ENCODE assay signal across 8 mouse cellular contexts in genomic region chr4:40278880-40279275, GRCm38 (mm10). TPM values are rescaled to one million over a fixed set of nuclear protein-coding genes. Genes with fewer than 3 reads are reported as not detected.
DNase-seq lines count a peak whose midpoint lies in the region; ATAC-seq and TF ChIP-seq lines count a peak whose summit lies in the region.

No protein-coding gene starts in this region.

- TF ChIP-seq CTCF in cerebellum, adult 2 months (IDR thresholded peaks at IDR 0.05; ENCODE audit: borderline replicate concordance, insufficient read depth, low read depth, low read length) = no peak

- no peak for DNase-seq in cerebellum, adult 2 months
- DNase-seq in cerebellum, postnatal 36 days = no peak
- peak; percentile 11 for DNase-seq in ovary, postnatal 14 days (ENCODE audit: low spot score)
- no peak for DNase-seq in ovary, adult 18-20 months (ENCODE audit: low spot score)
- DNase-seq in left cerebral cortex, adult 18-20 months (ENCODE audit: low spot score in 2 of 2) = no peak
- DNase-seq in urinary bladder, postnatal 4 days (ENCODE audit: low spot score in 2 of 2) = no peak

- no peaks in the 10 kb centered on the region for H3K4me1 ChIP-seq in cerebellum, adult 2 months (ENCODE audit: control insufficient read depth, insufficient read depth, low read length)
- peaks cover 4% of the 10 kb centered on the region; the same call in 1 of the 2 replicates for H3K4me1 ChIP-seq in intestine, embryonic 15.5 days (replicated peaks)
- H3K4me1 ChIP-seq in neural tube, embryonic 12.5 days = peaks cover 12% of the 10 kb centered on the region

- peak overlapping the region; percentile 60 for H3K4me2 ChIP-seq in intestine, embryonic 15.5 days (replicated peaks)
- peak overlapping the region; percentile 95 for H3K4me2 ChIP-seq in neural tube, embryonic 12.5 days (replicated peaks)

- under 1% methylated on average over 21 of the region's 21 CpGs for WGBS in cerebellum, adult 2 months
- WGBS in intestine, embryonic 15.5 days = under 1% methylated on average over 21 of the region's 21 CpGs
- WGBS in neural tube, embryonic 12.5 days = under 1% methylated on average over 21 of the region's 21 CpGs

- H3K27me3 ChIP-seq in cerebellum, adult 2 months (ENCODE audit: control insufficient read depth, insufficient read depth, low read length) = no peaks in the 10 kb centered on the region
- H3K27me3 ChIP-seq in intestine, embryonic 15.5 days (replicated peaks) = no peaks in the 10 kb centered on the region
- no peaks in the 10 kb centered on the region for H3K27me3 ChIP-seq in neural tube, embryonic 12.5 days (replicated peaks)

- H3K4me3 ChIP-seq in cerebellum, adult 2 months (replicated peaks; ENCODE audit: insufficient read depth, low read depth, low read length) = peak overlapping the region; percentile 85
- peak overlapping the region; percentile 72 for H3K4me3 ChIP-seq in intestine, embryonic 15.5 days (replicated peaks)
- H3K4me3 ChIP-seq in neural tube, embryonic 12.5 days = peak overlapping the region; percentile 90

- peak overlapping the region; percentile 75 for H3K27ac ChIP-seq in cerebellum, adult 2 months (ENCODE audit: insufficient read depth, low read length)
- H3K27ac ChIP-seq in intestine, embryonic 15.5 days = peak overlapping the region; percentile 51; the same call in 1 of the 2 replicates
- no peak overlapping the region for H3K27ac ChIP-seq in neural tube, embryonic 12.5 days

- peak overlapping the region; percentile 75 for H3K9ac ChIP-seq in intestine, embryonic 15.5 days
- peak overlapping the region; percentile 77 for H3K9ac ChIP-seq in neural tube, embryonic 12.5 days

- peak; percentile 74 for ATAC-seq in intestine, embryonic 15.5 days
- peak; percentile 87 for ATAC-seq in neural tube, embryonic 12.5 days (ENCODE audit: low FRiP score, low read depth)

- H3K9me3 ChIP-seq in intestine, embryonic 15.5 days = no peaks in the 10 kb centered on the region
- no peaks in the 10 kb centered on the region for H3K9me3 ChIP-seq in neural tube, embryonic 12.5 days

- no peak for TF ChIP-seq POLR2A in cerebellum, adult 2 months (IDR thresholded peaks at IDR 0.05; ENCODE audit: borderline replicate concordance, insufficient read depth, low read length)

- 0 out of 2 replicates have a peak, but pooled peaks cover 7% of the 10 kb centered on the region for H3K36me3 ChIP-seq in intestine, embryonic 15.5 days
- peaks cover 7% of the 10 kb centered on the region; the same call in 1 of the 2 replicates for H3K36me3 ChIP-seq in neural tube, embryonic 12.5 days

RNA-seq across cellular contexts. Expression of gene Ndufb6, which starts 0.3 kb away (rescaled TPM):
- polyA plus RNA-seq in cerebellum, adult 2 months (2012; rRNA removed) = 202 and 210 TPM in 2 replicates
- polyA plus RNA-seq in intestine, embryonic 15.5 days (2015; fragmentation: Nextera tagmentation; extraction: Ambion mirVana) = 384 and 393 TPM in 2 replicates
- 287 and 291 TPM in 2 replicates for polyA plus RNA-seq in neural tube, embryonic 12.5 days (2016; fragmentation: Nextera tagmentation; extraction: Ambion mirVana)
- total RNA-seq in left cerebral cortex, adult 18-20 months (2021) = 100 to 1,000 TPM; 180 to 195 TPM

RNA-seq across cellular contexts. Expression of gene Topors, which starts 9.2 kb away (rescaled TPM):
- 11.3 and 12.3 TPM in 2 replicates for polyA plus RNA-seq in cerebellum, adult 2 months (2012; rRNA removed)
- polyA plus RNA-seq in intestine, embryonic 15.5 days (2015; fragmentation: Nextera tagmentation; extraction: Ambion mirVana) = 36.5 and 38.3 TPM in 2 replicates
- 43.2 and 43.4 TPM in 2 replicates for polyA plus RNA-seq in neural tube, embryonic 12.5 days (2016; fragmentation: Nextera tagmentation; extraction: Ambion mirVana)
- total RNA-seq in left cerebral cortex, adult 18-20 months (2021) = 10 to 100 TPM; 20.2 to 21.6 TPM

RNA-seq across cellular contexts. Expression of gene Smim27, which starts 9.5 kb away (rescaled TPM):
- polyA plus RNA-seq in cerebellum, adult 2 months (2012; rRNA removed) = 4.6 and 5.7 TPM in 2 replicates
- 36.0 and 42.0 TPM in 2 replicates for polyA plus RNA-seq in intestine, embryonic 15.5 days (2015; fragmentation: Nextera tagmentation; extraction: Ambion mirVana)
- 23.0 and 24.0 TPM in 2 replicates for polyA plus RNA-seq in neural tube, embryonic 12.5 days (2016; fragmentation: Nextera tagmentation; extraction: Ambion mirVana)
- 10 to 100 TPM; 12.6 to 13.6 TPM for total RNA-seq in left cerebral cortex, adult 18-20 months (2021)

RNA-seq across cellular contexts. Expression of gene Ddx58, which starts 39.2 kb away (rescaled TPM):
- polyA plus RNA-seq in cerebellum, adult 2 months (2012; rRNA removed) = 3.7 and 4.1 TPM in 2 replicates
- polyA plus RNA-seq in intestine, embryonic 15.5 days (2015; fragmentation: Nextera tagmentation; extraction: Ambion mirVana) = 8.5 and 10.0 TPM in 2 replicates
- 3.3 and 4.3 TPM in 2 replicates for polyA plus RNA-seq in neural tube, embryonic 12.5 days (2016; fragmentation: Nextera tagmentation; extraction: Ambion mirVana)
- 1 to 10 TPM; 4.0 to 4.4 TPM for total RNA-seq in left cerebral cortex, adult 18-20 months (2021)
